Mouse (Mus musculus) embryonic facial prominence, embryonic 11.5 days (tissue): Measurements from ENCODE around the gene Fam19a5. TPM values are rescaled to one million over a fixed set of nuclear protein-coding genes. Genes with fewer than 3 reads are reported as not detected.

Experiments
- ATAC-seq: fragments of 200-750 bp; cut with Nextera tagmentation; replicated peaks from 2 replicates; pipeline ENCODE4 v1.8.0; 2017; ENCODE audit warnings: low read depth; ENCODE audit not compliant: insufficient number of reproducible peaks, low FRiP score, low TSS enrichment
- DNase-seq: peaks from one replicate; pipeline ENCODE4 v3.0.0-alpha.2; 2015; ENCODE audit warnings: low spot score
- H3K27ac ChIP-seq: fragments of 300-500 bp; sonication (generic); replicated peaks from 2 replicates; pipeline ENCODE4 v1.5.1; 2014; ENCODE audit warnings: mild to moderate bottlenecking, low read depth, low read length, control low read depth
- H3K27me3 ChIP-seq: fragments of 300-500 bp; sonication (generic); 2 replicates; pipeline ENCODE4 v1.6.1; 2014; ENCODE audit warnings: mild to moderate bottlenecking, low read length, moderate library complexity, mixed read lengths; ENCODE audit not compliant: control insufficient read depth, insufficient read depth
- H3K36me3 ChIP-seq: fragments of 300-500 bp; sonication (generic); replicated peaks from 2 replicates; pipeline ENCODE4 v1.6.1; 2014; ENCODE audit warnings: low read depth, mild to moderate bottlenecking, low read length, moderate library complexity, mixed read lengths; ENCODE audit not compliant: control insufficient read depth, insufficient read depth
- H3K4me1 ChIP-seq: fragments of 300-500 bp; sonication (generic); 2 replicates; pipeline ENCODE4 v1.6.1; 2014; ENCODE audit warnings: low read length, mixed read lengths; ENCODE audit not compliant: control insufficient read depth, insufficient read depth
- H3K4me2 ChIP-seq: fragments of 300-500 bp; sonication (generic); 2 replicates; pipeline ENCODE4 v1.6.1; 2014; ENCODE audit warnings: low read depth, mild to moderate bottlenecking, control low read depth, low read length, moderate library complexity
- H3K4me3 ChIP-seq: fragments of 300-500 bp; sonication (generic); 2 replicates; pipeline ENCODE4 v1.5.1; 2014; ENCODE audit warnings: low read depth, low read length, control low read depth
- H3K9ac ChIP-seq: fragments of 300-500 bp; sonication (generic); replicated peaks from 2 replicates; pipeline ENCODE4 v1.6.1; 2014; ENCODE audit warnings: mild to moderate bottlenecking, control low read depth, low read length
- H3K9me3 ChIP-seq: fragments of 300-500 bp; sonication (generic); replicated peaks from 2 replicates; pipeline ENCODE4 v1.6.1; 2016; ENCODE audit warnings: mild to moderate bottlenecking, low read length, inconsistent platforms, mixed read lengths; ENCODE audit not compliant: control insufficient read depth
- WGBS: fragments of 180-500 bp; shearing (Covaris S2); extraction: QIAGEN DNeasy Blood & Tissue Kit; methylation state at CpG from one replicate; pipeline ENCODE4 v1.1.7; 2014; 5-methylcytosine and 5-hydroxymethylcytosine counted together
- polyA plus RNA-seq: library from polyadenylated mRNA; unstranded; fragments of >200 nt; fragmentation: Nextera tagmentation; extraction: Ambion mirVana; gene quantifications from 2 replicates; pipeline ENCODE4 v1.2.1, GENCODE M21; 2014

Fam19a5 gene
- polyA plus RNA-seq, 1 experiment from 2014 or later = 3.6 TPM

- H3K27ac ChIP-seq = no peak overlapping the region
- ATAC-seq (no peak), DNase-seq (no peak)
- 91% methylated on average over 4 of the region's 4 CpGs for WGBS
- H3K4me3 ChIP-seq = no peak overlapping the region
- no peaks in the 10 kb centered on the region for H3K27me3 ChIP-seq
- no peak overlapping the region for H3K4me2 ChIP-seq
- no peak overlapping the region for H3K9ac ChIP-seq
- no peaks in the 10 kb centered on the region for H3K36me3 ChIP-seq
- no peaks in the 10 kb centered on the region for H3K4me1 ChIP-seq
- H3K9me3 ChIP-seq = no peaks in the 10 kb centered on the region
Observed at GRCm38 (mm10) chr15:87598636-87599035, 54.5 kb downstream of the Fam19a5 start.

GRCm38 (mm10) chr15:87603316-87603715 is 59.2 kb downstream of the Fam19a5 start:
- no peak overlapping the region for H3K4me2 ChIP-seq
- H3K9ac ChIP-seq = no peak overlapping the region
- no peak overlapping the region for H3K27ac ChIP-seq
- no peaks in the 10 kb centered on the region for H3K4me1 ChIP-seq
- no peak for DNase-seq
- H3K36me3 ChIP-seq = no peaks in the 10 kb centered on the region
- H3K4me3 ChIP-seq = no peak overlapping the region
- WGBS = 65% methylated on average over 1 of the region's 1 CpGs
- no peaks in the 10 kb centered on the region for H3K27me3 ChIP-seq
- no peak for ATAC-seq
- H3K9me3 ChIP-seq = no peaks in the 10 kb centered on the region

GRCm38 (mm10) chr15:87605504-87606280 is 61.6 kb downstream of the Fam19a5 start:
- Histone ChIP-seq H3K27ac (no peak overlapping the region), H3K9me3 (no peaks in the 10 kb centered on the region), H3K4me2 (no peak overlapping the region), H3K9ac (no peak overlapping the region), H3K4me1 (no peaks in the 10 kb centered on the region), H3K36me3 (no peaks in the 10 kb centered on the region), H3K27me3 (no peaks in the 10 kb centered on the region), H3K4me3 (no peak overlapping the region)
- WGBS = 57% methylated on average over 9 of the region's 9 CpGs
- ATAC-seq (no peak), DNase-seq (no peak)

GRCm38 (mm10) chr15:87606702-87607101 is 62.6 kb downstream of the Fam19a5 start:
- Histone ChIP-seq H3K4me2 (no peak overlapping the region), H3K9ac (no peak overlapping the region), H3K27me3 (no peaks in the 10 kb centered on the region), H3K9me3 (no peaks in the 10 kb centered on the region), H3K4me1 (no peaks in the 10 kb centered on the region), H3K27ac (no peak overlapping the region), H3K4me3 (no peak overlapping the region), H3K36me3 (no peaks in the 10 kb centered on the region)
- DNase-seq (no peak), ATAC-seq (no peak)
- 84% methylated on average over 10 of the region's 10 CpGs for WGBS

- ATAC-seq = no peak
- 94% methylated on average over 1 of the region's 1 CpGs for WGBS
- Histone ChIP-seq H3K27me3 (no peaks in the 10 kb centered on the region), H3K4me1 (no peaks in the 10 kb centered on the region), H3K4me2 (no peak overlapping the region), H3K4me3 (no peak overlapping the region), H3K27ac (no peak overlapping the region), H3K9ac (no peak overlapping the region), H3K36me3 (no peaks in the 10 kb centered on the region), H3K9me3 (no peaks in the 10 kb centered on the region)
- DNase-seq = no peak
Observed at GRCm38 (mm10) chr15:87609236-87609635, 65.1 kb downstream of the Fam19a5 start.

GRCm38 (mm10) chr15:87623966-87624609 is 80.0 kb downstream of the Fam19a5 start:
- peak; percentile 93 for DNase-seq
- Histone ChIP-seq H3K4me1 (no peaks in the 10 kb centered on the region; the same call in 1 of the 2 replicates), H3K9ac (peak overlapping the region; percentile 77), H3K27me3 (no peaks in the 10 kb centered on the region), H3K4me2 (peak overlapping the region; percentile 98), H3K27ac (peak overlapping the region; percentile 28; the same call in 1 of the 2 replicates), H3K4me3 (peak overlapping the region; percentile 65), H3K36me3 (no peaks in the 10 kb centered on the region), H3K9me3 (no peaks in the 10 kb centered on the region)
- WGBS = under 1% methylated on average over 67 of the region's 86 CpGs
- peak; percentile 82 for ATAC-seq

GRCm38 (mm10) chr15:87624610-87625091 is 80.6 kb downstream of the Fam19a5 start:
- Histone ChIP-seq H3K4me3 (peak overlapping the region; percentile 65), H3K36me3 (no peaks in the 10 kb centered on the region), H3K4me2 (peak overlapping the region; percentile 98), H3K4me1 (no peaks in the 10 kb centered on the region; the same call in 1 of the 2 replicates), H3K9me3 (no peaks in the 10 kb centered on the region), H3K27ac (peak overlapping the region; percentile 28; the same call in 1 of the 2 replicates), H3K27me3 (no peaks in the 10 kb centered on the region), H3K9ac (peak overlapping the region; percentile 77)
- under 1% methylated on average over 25 of the region's 76 CpGs for WGBS
- DNase-seq (peak; percentile 47), ATAC-seq (peak; percentile 27)
